Mouse (Mus musculus): Measurements from ENCODE around the gene Armcx3. TPM values are rescaled to one million over a fixed set of nuclear protein-coding genes. Genes with fewer than 3 reads are reported as not detected.
"Not testable (repeated sequence)": the region's sequence is repeated elsewhere in the genome, so short reads cannot be mapped to it uniquely, and the experiment has no call there.

Armcx3 gene
- 10 to 100 TPM; 72.8 to 80.9 TPM for total RNA-seq (2021)
- long read RNA-seq, experiment 1, transcript Armcx3-202 (5 exons, 2,024 nt): minor isoform, 12 of 151 reads
- long read RNA-seq, experiment 1, transcript Armcx3-201 (5 exons, 3,327 nt): major isoform, 100 of 151 reads
- long read RNA-seq, experiment 1, partial matches to known transcripts: 32 of 151 reads
- long read RNA-seq, experiment 1, other reads (novel, unspliced or antisense): 7 of 151 reads
- long read RNA-seq, experiment 2, transcript Armcx3-201 (5 exons, 3,327 nt): major isoform, 115 of 152 reads
- long read RNA-seq, experiment 2, transcript Armcx3-202 (5 exons, 2,024 nt): minor isoform, 6 of 152 reads
- long read RNA-seq, experiment 2, partial matches to known transcripts: 15 of 152 reads
- long read RNA-seq, experiment 2, other reads (novel, unspliced or antisense): 16 of 152 reads

- DNase-seq (ENCODE audit: low spot score in 2 of 2): peak; percentile 29 to 55
Measured at GRCm38 (mm10) chrX:134756434-134757292, at the start of gene Armcx3. TSS of gene Armcx3 (plus strand) at chrX:134756595.

DNA sequence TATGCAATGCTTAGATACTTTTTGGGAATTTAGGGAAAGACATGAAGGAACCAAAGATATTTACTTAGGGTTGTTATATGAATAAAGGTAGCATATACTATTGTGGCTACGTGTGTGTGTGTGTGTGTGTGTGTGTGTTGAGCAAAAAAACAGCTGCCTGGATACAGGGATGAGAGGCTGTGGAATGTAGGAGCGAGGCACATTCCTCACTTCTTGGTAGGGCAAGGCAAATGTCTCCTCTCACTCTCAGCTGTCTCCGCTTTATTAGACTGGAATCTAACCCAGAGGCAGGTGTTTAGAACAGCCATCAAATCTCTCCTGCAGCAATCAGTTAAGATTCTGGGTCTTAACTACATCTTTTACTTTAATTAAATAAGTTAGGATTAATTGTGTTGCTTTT, 39.5 kb upstream of the Armcx3 start:
- DNase-seq (ENCODE audit: low spot score in 2 of 2): no peak

DNA sequence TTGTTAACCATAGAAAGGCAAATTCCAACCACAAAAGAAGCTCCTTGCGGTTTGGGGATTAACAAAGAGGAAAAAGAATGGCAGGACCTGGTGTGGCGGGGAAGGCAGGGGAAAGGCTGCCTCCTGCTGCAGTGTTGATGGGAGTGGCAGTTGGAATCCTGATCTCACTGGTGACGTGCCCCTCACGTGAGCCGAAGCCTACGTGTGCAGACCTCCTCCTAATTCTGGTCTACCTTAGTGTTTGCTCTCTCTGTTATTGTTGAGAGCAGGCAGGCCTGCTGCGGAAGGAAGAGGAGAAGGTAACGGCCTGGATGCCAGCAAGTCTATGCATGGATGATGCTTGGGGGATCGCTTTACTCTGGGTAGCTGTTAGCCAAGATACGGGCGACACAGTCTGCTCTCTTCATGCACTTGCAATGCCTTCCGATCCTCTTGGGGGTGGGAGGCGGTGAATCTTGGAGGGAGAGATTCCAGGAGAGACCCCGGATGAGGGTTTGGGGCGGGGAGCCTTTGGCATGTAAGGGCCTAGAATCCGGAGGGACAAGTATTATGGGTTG, 38.6 kb upstream of the Armcx3 start, which contains the start of gene Armcx1:
Armcx1 (plus strand) TSS at position 212 of the 557 bp plus-strand sequence.
- peak in 1 of 2 experiments; percentile 50 for DNase-seq (ENCODE audit: low spot score in 2 of 2)

- DNase-seq (ENCODE audit: low spot score in 2 of 2): peak in 1 of 2 experiments; percentile 68
Measured at GRCm38 (mm10) chrX:134718524-134718923, 37.9 kb upstream of the Armcx3 start.

- not testable (repeated sequence) for DNase-seq (ENCODE audit: low spot score in 2 of 2)
Measured at GRCm38 (mm10) chrX:134723762-134724161, 32.6 kb upstream of the Armcx3 start.

DNA sequence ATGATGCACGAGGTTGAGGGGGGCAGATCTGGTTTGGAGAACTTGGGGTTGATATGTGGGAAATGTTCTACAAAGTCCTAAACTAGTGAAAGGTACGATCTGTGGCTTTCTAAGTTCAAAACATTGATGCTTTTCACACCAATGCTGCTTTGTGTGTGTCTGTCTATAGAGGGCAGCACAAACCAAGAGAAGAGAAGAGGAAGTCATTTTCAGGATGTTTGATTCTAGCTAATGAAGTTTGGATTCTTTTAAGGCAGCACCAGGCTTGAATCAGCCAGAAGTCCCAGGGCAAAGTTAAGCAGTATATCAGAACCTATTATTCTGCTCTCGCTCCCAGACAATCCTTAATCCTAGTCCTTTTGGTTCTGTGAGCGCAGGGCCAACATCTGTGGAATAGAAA, 26.6 kb upstream of the Armcx3 start:
- no peak for DNase-seq (ENCODE audit: low spot score in 2 of 2)

- no peak for DNase-seq (ENCODE audit: low spot score in 2 of 2)
Measured at GRCm38 (mm10) chrX:134737796-134738195, 18.6 kb upstream of the Armcx3 start.

GRCm38 (mm10) chrX:134739160-134739559, 17.2 kb upstream of the Armcx3 start:
- no peak for DNase-seq (ENCODE audit: low spot score in 2 of 2)

- no peak for DNase-seq (ENCODE audit: low spot score in 2 of 2)
Measured at GRCm38 (mm10) chrX:134741862-134742261, 14.5 kb upstream of the Armcx3 start.

DNA sequence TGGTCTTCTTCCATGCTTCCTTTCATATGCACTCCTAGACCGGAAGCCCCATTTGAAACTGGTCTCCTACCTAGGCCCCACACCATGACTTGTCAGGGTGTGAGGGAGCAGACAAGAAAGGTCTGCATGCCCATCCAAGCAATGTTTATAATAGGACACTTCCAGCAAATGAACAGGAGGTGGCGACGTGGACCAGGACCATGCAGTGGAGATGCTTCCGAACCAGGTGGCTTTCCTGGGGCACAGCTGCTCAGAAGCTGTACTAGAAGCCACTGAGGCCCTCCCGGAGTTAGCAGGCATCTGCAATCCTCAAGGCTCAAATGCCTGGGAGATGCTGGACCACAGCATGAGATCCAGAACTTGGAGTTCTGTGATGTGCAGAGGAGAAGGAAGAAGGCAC, 9.9 kb upstream of the Armcx3 start:
- peak in 1 of 2 experiments; percentile 21 for DNase-seq (ENCODE audit: low spot score in 2 of 2)

- peak; percentile 35 to 69 for DNase-seq (ENCODE audit: low spot score in 2 of 2)
Measured at GRCm38 (mm10) chrX:134750764-134751592, 5.4 kb upstream of the Armcx3 start, which contains the start of gene Armcx6. TSS of gene Armcx6 (minus strand) at chrX:134751417.

GRCm38 (mm10) chrX:134751910-134752309, 4.5 kb upstream of the Armcx3 start:
- DNase-seq (ENCODE audit: low spot score in 2 of 2): no peak

DNA sequence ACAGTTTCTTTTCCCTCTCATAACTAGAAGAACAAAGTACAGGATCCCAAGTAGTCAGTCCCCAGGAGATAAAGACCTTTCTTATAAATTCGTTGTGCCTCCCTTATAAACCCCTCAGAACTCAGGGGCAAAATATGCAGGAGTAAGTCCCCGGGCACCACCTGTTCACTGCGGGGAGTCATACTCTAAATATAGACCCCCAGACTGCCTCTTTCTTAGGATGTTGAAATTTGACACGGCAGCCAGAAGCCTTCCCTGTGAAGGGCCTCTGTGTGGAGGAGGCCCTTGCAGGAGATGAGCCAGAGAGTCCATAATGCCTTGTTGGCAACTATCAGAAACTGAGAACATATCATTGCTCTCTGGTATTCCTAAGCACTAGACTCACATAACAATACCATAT, 3.8 kb upstream of the Armcx3 start:
- DNase-seq (ENCODE audit: low spot score in 2 of 2): no peak

DNA sequence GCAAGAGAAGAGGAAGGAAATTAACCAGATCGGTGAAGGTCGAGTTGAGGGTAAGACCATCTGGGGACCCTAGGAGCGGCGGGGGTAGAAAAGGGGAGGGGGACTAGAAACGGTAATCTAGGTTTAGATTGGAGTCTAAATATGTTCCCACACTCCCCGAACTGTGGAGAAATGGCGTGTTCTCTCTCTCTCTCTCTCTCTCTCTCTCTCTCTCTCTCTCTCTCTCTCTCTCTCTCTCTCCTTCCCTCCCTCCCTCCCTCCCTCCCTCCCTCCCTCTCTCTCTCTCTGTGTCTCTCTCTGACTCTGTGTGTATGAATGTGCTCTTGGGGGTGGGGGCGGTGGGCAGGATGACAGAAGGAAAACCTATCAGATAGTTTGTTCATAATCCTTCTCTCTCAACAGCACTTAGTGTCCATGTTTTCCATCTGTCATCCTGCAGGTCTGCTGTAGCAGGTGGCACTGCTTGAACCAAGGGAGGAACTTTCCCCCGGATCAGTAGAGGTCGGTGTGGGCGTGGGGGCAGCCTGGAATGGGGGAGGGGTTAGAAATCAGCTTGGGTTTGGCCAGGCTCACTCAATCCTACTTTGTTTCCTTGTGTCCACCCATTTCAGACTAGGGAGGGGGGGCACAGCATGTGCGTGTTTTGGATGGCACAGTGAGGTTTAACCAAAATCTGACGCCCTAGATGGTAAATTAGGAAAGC, 1.0 kb downstream of the Armcx3 start:
- DNase-seq (ENCODE audit: low spot score in 2 of 2): no peak

DNA sequence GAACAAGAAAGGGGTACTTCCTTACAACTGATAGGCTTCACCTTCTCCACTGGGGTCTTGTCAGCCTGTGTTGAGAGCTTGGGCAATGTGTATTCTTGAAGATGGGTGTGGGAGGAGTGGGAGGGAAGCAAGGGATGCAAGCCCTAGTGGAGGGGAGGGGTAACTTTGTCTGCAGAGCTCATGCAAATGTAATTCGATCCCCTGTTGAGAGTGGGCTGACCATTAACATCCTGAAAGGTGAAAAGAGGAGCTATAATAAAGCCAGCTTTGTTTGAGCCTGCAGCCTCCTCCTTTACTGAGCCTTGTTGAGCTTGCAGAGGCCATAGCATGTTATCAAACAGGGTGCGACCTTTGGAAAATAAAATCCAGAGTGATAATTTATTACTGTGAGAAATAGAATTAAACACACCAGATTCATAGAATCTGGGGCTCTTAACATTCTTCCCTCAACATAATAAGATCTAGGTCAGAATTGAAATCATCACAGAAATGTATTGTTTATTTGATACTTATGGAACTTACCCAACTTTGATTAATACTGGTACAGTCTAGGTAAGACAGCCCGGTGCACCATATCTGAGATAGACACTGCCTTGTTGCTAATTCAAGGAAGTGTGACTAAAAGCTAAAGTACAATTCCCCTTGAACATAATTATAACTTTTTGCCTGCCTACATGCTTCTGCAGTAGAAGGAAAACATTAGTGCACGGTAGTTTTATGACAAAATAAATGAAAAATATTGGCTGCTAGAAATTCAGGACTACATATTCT, 7.2 kb downstream of the Armcx3 start:
- not testable (repeated sequence) for DNase-seq (ENCODE audit: low spot score in 2 of 2)

- no peak for DNase-seq (ENCODE audit: low spot score in 2 of 2)
Measured at GRCm38 (mm10) chrX:134787728-134788127, 31.3 kb downstream of the Armcx3 start.

DNA sequence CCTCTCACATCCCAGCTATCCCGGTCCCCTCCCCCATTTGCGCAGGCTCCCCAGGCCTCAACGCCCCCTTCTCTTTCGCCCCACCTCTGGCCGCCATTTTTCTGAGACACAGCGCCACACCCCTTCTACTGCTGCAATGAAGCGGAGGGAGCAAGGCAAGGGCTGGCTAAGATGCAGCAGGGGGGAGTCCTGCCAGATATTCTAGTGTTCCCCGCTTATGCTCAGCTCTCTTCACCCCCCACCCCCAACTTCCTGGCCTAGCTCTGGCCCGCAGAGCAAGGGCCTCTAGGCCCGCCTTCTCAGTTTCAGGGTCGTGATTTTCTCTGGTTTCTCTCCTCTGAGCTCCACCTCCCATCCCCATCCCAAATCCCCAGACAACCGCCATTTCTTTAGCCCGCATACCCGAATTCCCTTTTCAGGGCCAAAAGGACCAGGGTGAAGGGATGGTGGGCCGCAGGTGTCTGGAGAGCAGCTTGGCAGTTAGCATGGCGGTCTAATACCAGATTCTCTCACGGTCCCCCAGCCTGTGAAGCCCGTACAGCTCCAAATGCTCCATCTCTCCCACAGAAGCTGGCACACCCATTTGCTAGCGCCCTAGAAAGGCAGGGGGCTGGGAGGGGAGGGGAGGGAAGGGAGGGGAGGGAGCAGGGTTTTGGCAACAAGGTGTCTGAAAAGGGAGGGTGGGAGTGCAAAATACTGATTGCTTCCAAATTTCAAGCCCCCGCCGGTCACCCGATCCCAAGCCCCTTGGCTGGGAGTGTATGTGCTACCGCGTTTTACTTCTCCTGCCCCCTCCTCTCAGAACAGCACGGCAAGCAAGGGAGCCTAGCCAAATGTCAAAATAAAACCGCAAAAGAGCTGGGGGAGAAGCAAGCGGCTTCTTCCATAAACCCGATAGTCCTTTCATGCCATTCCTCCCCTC, 51.7 kb downstream of the Armcx3 start:
- DNase-seq (ENCODE audit: low spot score in 2 of 2): peak; percentile 25 to 33

GRCm38 (mm10) chrX:134808755-134809224, 52.4 kb downstream of the Armcx3 start, which contains the start of gene Armcx2:
TSS of gene Armcx2 (minus strand) at chrX:134809221.
- peak in 1 of 2 experiments; percentile 49 for DNase-seq (ENCODE audit: low spot score in 2 of 2)

All from gastrocnemius, postnatal 4 days (tissue).